Mouse (Mus musculus): ENCODE data around the gene Med14.

DNA sequence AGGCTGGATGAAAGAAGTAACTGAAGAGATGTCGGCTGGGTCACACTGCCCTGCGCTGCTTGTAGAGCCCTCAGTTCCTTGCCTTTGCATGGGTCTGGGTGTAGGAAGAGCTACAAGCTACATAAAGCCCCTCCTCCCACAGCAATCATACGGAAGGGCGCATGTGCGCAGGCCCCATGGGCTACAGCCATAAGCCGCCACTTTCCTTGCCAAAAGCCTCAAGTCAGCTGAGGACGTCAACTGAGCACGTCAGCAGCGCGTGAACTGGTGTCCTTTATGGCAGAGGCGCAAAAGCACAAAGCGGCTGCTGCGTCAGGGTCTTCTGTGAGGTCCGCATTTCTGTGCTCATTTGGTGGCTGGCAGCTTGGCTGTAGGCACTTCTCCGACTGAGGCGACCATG is 110.0 kb downstream of the Med14 start:
- TF ChIP-seq CTCF (IDR thresholded peaks at IDR 0.05; ENCODE audit: low read depth, low read length) (no peak), GATA1 (IDR thresholded peaks at IDR 0.05; ENCODE audit: borderline replicate concordance, low read length) (no peak), TAL1 (conservative IDR thresholded peaks at IDR 0.05; ENCODE audit: low read depth, low read length) (no peak), GATA2 (IDR thresholded peaks at IDR 0.05; ENCODE audit: borderline replicate concordance, low read depth, low read length) (no peak)

Data from G1E (cell line).